Mouse (Mus musculus) limb, embryonic 14.5 days (tissue): ENCODE measurements around the gene Chsy1. TPM values are rescaled to one million over a fixed set of nuclear protein-coding genes. Genes with fewer than 3 reads are reported as not detected.

Experiments
- ATAC-seq: fragments of 200-750 bp; cut with Nextera tagmentation; 2 replicates; pipeline ENCODE4 v1.8.0; 2017; ENCODE audit warnings: low read depth, moderate number of reproducible peaks, moderate TSS enrichment; ENCODE audit not compliant: low FRiP score
- DNase-seq: peaks from one replicate; pipeline ENCODE4 v3.0.0-alpha.2; 2015; ENCODE audit warnings: low spot score
- H3K27ac ChIP-seq: fragments of 300-500 bp; sonication (generic); replicated peaks from 2 replicates; pipeline ENCODE4 v1.5.1; 2014; ENCODE audit warnings: low read depth, mild to moderate bottlenecking, low read length, moderate library complexity, mixed read lengths
- H3K27me3 ChIP-seq: fragments of 300-500 bp; sonication (generic); 2 replicates; pipeline ENCODE4 v1.6.1; 2014; ENCODE audit warnings: low read length, mixed read lengths; ENCODE audit not compliant: control insufficient read depth, insufficient read depth
- H3K36me3 ChIP-seq: fragments of 300-500 bp; sonication (generic); 2 replicates; pipeline ENCODE4 v1.6.1; 2014; ENCODE audit warnings: mild to moderate bottlenecking, low read length, moderate library complexity, mixed read lengths; ENCODE audit not compliant: control insufficient read depth, insufficient read depth
- H3K4me1 ChIP-seq: fragments of 300-500 bp; sonication (generic); 2 replicates; pipeline ENCODE4 v1.6.1; 2014; ENCODE audit warnings: antibody characterized with exemption, low read length, mixed read lengths; ENCODE audit not compliant: control insufficient read depth, insufficient read depth
- H3K4me2 ChIP-seq: fragments of 300-500 bp; sonication (generic); replicated peaks from 2 replicates; pipeline ENCODE4 v1.6.1; 2014; ENCODE audit warnings: low read depth, mild to moderate bottlenecking, low read length, moderate library complexity; ENCODE audit not compliant: severe bottlenecking
- H3K4me3 ChIP-seq: fragments of 300-500 bp; sonication (generic); replicated peaks from 2 replicates; pipeline ENCODE4 v1.5.1; 2014; ENCODE audit warnings: low read length
- H3K9ac ChIP-seq: fragments of 300-500 bp; sonication (generic); 2 replicates; pipeline ENCODE4 v1.6.1; 2014; ENCODE audit warnings: mild to moderate bottlenecking, low read depth, low read length, moderate library complexity; ENCODE audit not compliant: severe bottlenecking
- H3K9me3 ChIP-seq: fragments of 300-500 bp; sonication (generic); 2 replicates; pipeline ENCODE4 v1.6.1; 2016; ENCODE audit warnings: low read length; ENCODE audit not compliant: control insufficient read depth
- POLR2A ChIP-seq: fragments of 200-500 bp; IDR thresholded peaks from 2 replicates; pipeline ENCODE4 v1.8.0; 2012; ENCODE audit warnings: inconsistent platforms, mild to moderate bottlenecking, moderate library complexity, borderline replicate concordance; ENCODE audit not compliant: insufficient read depth, insufficient read length; ENCODE audit errors: extremely low read depth
- WGBS: fragments of 180-500 bp; shearing (Covaris S2); extraction: QIAGEN DNeasy Blood & Tissue Kit; methylation state at CpG from one replicate; pipeline ENCODE4 v1.1.7; 2014; 5-methylcytosine and 5-hydroxymethylcytosine counted together
- polyA plus RNA-seq, 2 experiments: library from polyadenylated mRNA; depleted of rRNA in 1 of 2; stranded (reverse) in 1 of 2; unstranded in 1 of 2; fragments of >200 nt; fragmentation: Nextera tagmentation in 1 of 2; extraction: Ambion mirVana in 1 of 2; gene quantifications; 2 replicates each; pipeline versions ENCODE4 v1.2.1 to v1.2.3; 2012 to 2014

Gene Chsy1
- polyA plus RNA-seq, 2 experiments, result 33.3 to 33.6 TPM

GRCm38 (mm10) chr7:66079364-66080230 lies 29.7 kb upstream of the Chsy1 start, which contains the start of gene Selenos:
TSS of gene Selenos (plus strand) at chr7:66079649.
- H3K27ac ChIP-seq, result peak within 1 kb of the TSS; percentile 81
- H3K4me1 ChIP-seq, result peaks cover 16% of the 10 kb centered on the region
- peak within 1 kb of the TSS; percentile 72 for H3K4me2 ChIP-seq
- ATAC-seq, result peak; percentile 99
- H3K9me3 ChIP-seq, result no peaks in the 10 kb centered on the region
- DNase-seq, result peak; percentile 97
- peak; percentile 77; the same call in 1 of the 2 replicates for TF ChIP-seq POLR2A
- H3K4me3 ChIP-seq, result peak within 1 kb of the TSS; percentile 84
- H3K9ac ChIP-seq, result peak within 1 kb of the TSS; percentile 86
- no peaks in the 10 kb centered on the region for H3K27me3 ChIP-seq
- under 1% methylated on average over 58 of the region's 65 CpGs for WGBS
- peaks cover 45% of the 10 kb centered on the region for H3K36me3 ChIP-seq

- Histone ChIP-seq H3K4me1 (peaks cover 16% of the 10 kb centered on the region), H3K9ac (peak overlapping the region; percentile 86), H3K9me3 (no peaks in the 10 kb centered on the region), H3K27ac (peak overlapping the region; percentile 81), H3K4me2 (peak overlapping the region; percentile 72), H3K27me3 (no peaks in the 10 kb centered on the region), H3K36me3 (peaks cover 45% of the 10 kb centered on the region), H3K4me3 (peak overlapping the region; percentile 84)
- WGBS, result 36% methylated on average over 5 of the region's 5 CpGs
- ATAC-seq (no peak), DNase-seq (no peak)
- no peak for TF ChIP-seq POLR2A
Measured at GRCm38 (mm10) chr7:66080231-66080613, 29.1 kb upstream of the Chsy1 start.

GRCm38 (mm10) chr7:66083757-66084156 lies 25.6 kb upstream of the Chsy1 start:
- no peak overlapping the region for H3K4me3 ChIP-seq
- no peak overlapping the region for H3K27ac ChIP-seq
- DNase-seq (no peak), ATAC-seq (no peak)
- H3K4me2 ChIP-seq, result no peak overlapping the region
- no peak for TF ChIP-seq POLR2A
- H3K36me3 ChIP-seq, result peaks cover 67% of the 10 kb centered on the region
- no peak overlapping the region for H3K9ac ChIP-seq
- H3K4me1 ChIP-seq, result peaks cover 14% of the 10 kb centered on the region
- H3K9me3 ChIP-seq, result no peaks in the 10 kb centered on the region
- no peaks in the 10 kb centered on the region for H3K27me3 ChIP-seq
- 93% methylated on average over 6 of the region's 6 CpGs for WGBS

- DNase-seq, result no peak
- no peak overlapping the region for H3K9ac ChIP-seq
- TF ChIP-seq POLR2A, result no peak
- no peak overlapping the region for H3K4me2 ChIP-seq
- H3K27me3 ChIP-seq, result no peaks in the 10 kb centered on the region
- WGBS, result 75% methylated on average over 7 of the region's 7 CpGs
- peaks cover 74% of the 10 kb centered on the region for H3K36me3 ChIP-seq
- H3K4me1 ChIP-seq, result peaks cover 12% of the 10 kb centered on the region
- no peak overlapping the region for H3K4me3 ChIP-seq
- H3K27ac ChIP-seq, result no peak overlapping the region
- ATAC-seq, result no peak
- H3K9me3 ChIP-seq, result no peaks in the 10 kb centered on the region
Measured at GRCm38 (mm10) chr7:66084546-66084945, 24.8 kb upstream of the Chsy1 start.

GRCm38 (mm10) chr7:66087652-66088051 lies 21.7 kb upstream of the Chsy1 start:
- TF ChIP-seq POLR2A, result no peak
- WGBS, result 87% methylated on average over 4 of the region's 4 CpGs

More at GRCm38 (mm10) chr7:66087652-66088051, 21.7 kb upstream of the Chsy1 start:
- no peaks in the 10 kb centered on the region for H3K4me1 ChIP-seq
- H3K9me3 ChIP-seq, result no peaks in the 10 kb centered on the region
- no peak overlapping the region for H3K27ac ChIP-seq
- H3K27me3 ChIP-seq, result no peaks in the 10 kb centered on the region
- H3K9ac ChIP-seq, result no peak overlapping the region
- peaks cover 96% of the 10 kb centered on the region for H3K36me3 ChIP-seq
- DNase-seq (no peak), ATAC-seq (no peak)
- no peak overlapping the region for H3K4me3 ChIP-seq
- no peak overlapping the region for H3K4me2 ChIP-seq
